Mouse (Mus musculus) limb, embryonic 11.5 days (tissue): Measurements from ENCODE around the gene Gm10192. TPM values are rescaled to one million over a fixed set of nuclear protein-coding genes. Genes with fewer than 3 reads are reported as not detected.

Source experiments
- ATAC-seq: fragments of 200-750 bp; cut with Nextera tagmentation; 2 replicates; pipeline ENCODE4 v1.8.0; 2017; ENCODE audit warnings: low read depth; ENCODE audit not compliant: insufficient number of reproducible peaks, low FRiP score, low TSS enrichment
- DNase-seq: peaks from one replicate; pipeline ENCODE4 v3.0.0-alpha.2; 2015; ENCODE audit warnings: low spot score
- H3K27ac ChIP-seq: fragments of 300-500 bp; sonication (generic); replicated peaks from 2 replicates; pipeline ENCODE4 v1.5.1; 2014; ENCODE audit warnings: low read depth, mild to moderate bottlenecking, low read length
- H3K27me3 ChIP-seq: fragments of 300-500 bp; sonication (generic); 2 replicates; pipeline ENCODE4 v1.6.1; 2014; ENCODE audit warnings: mild to moderate bottlenecking, low read length, mixed read lengths; ENCODE audit not compliant: control insufficient read depth, insufficient read depth
- H3K36me3 ChIP-seq: fragments of 300-500 bp; sonication (generic); 2 replicates; pipeline ENCODE4 v1.6.1; 2014; ENCODE audit warnings: mild to moderate bottlenecking, low read length, moderate library complexity, mixed read lengths; ENCODE audit not compliant: control insufficient read depth, insufficient read depth
- H3K4me1 ChIP-seq: fragments of 300-500 bp; sonication (generic); 2 replicates; pipeline ENCODE4 v1.6.1; 2014; ENCODE audit warnings: low read length, mixed read lengths; ENCODE audit not compliant: control insufficient read depth, insufficient read depth
- H3K4me2 ChIP-seq: fragments of 300-500 bp; sonication (generic); 2 replicates; pipeline ENCODE4 v1.6.1; 2014; ENCODE audit warnings: low read depth, mild to moderate bottlenecking, moderate library complexity; ENCODE audit not compliant: severe bottlenecking
- H3K4me3 ChIP-seq: fragments of 300-500 bp; sonication (generic); 2 replicates; pipeline ENCODE4 v1.5.1; 2014; ENCODE audit warnings: low read depth, low read length
- H3K9ac ChIP-seq: fragments of 300-500 bp; sonication (generic); 2 replicates; pipeline ENCODE4 v1.6.1; 2014; ENCODE audit warnings: mild to moderate bottlenecking, low read length
- H3K9me3 ChIP-seq: fragments of 300-500 bp; sonication (generic); 2 replicates; pipeline ENCODE4 v1.6.1; 2016; ENCODE audit warnings: low read length; ENCODE audit not compliant: control insufficient read depth
- whole genome bisulfite sequencing: fragments of 180-500 bp; shearing (Covaris S2); extraction: QIAGEN DNeasy Blood & Tissue Kit; methylation state at CpG from one replicate; pipeline ENCODE4 v1.1.7; 2014; 5-methylcytosine and 5-hydroxymethylcytosine counted together
- polyA plus RNA-seq: library from polyadenylated mRNA; unstranded; fragments of >200 nt; fragmentation: Nextera tagmentation; extraction: Ambion mirVana; gene quantifications from 2 replicates; pipeline ENCODE4 v1.2.1, GENCODE M21; 2014

The Gm10192 gene
- polyA plus RNA-seq, 1 experiment from 2014 or later: not detected

DNA sequence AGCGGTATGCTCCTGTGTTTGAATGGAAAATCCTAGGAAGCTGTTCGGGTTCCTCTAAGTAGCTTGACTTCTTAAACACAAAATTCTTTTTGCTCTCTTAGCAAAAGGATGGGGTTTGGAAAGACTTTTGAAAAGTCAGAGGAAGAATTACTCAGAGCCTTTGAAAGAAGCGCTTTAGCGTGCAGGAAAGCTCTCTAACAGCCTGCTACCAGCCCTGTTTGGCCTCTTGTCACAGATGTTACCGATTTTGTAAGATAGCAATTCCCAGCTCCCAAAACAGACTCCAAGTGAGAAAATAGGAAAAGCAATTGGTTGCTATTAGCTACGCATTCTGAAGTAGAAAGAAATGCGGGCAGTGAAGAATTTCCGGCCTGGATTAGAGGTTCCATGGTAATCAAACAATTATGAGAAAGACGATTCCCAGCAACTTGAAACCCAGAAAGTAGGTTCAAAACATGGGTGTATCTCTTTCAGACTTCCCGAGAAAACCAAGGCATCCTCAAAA is 26.1 kb downstream of the Gm10192 start:
- no peaks in the 10 kb centered on the region for H3K27me3 ChIP-seq
- no peak for DNase-seq
- no peak for ATAC-seq
- H3K4me1 ChIP-seq: no peaks in the 10 kb centered on the region
- no peak overlapping the region for H3K27ac ChIP-seq
- no peaks in the 10 kb centered on the region for H3K9me3 ChIP-seq
- no peak overlapping the region for H3K4me3 ChIP-seq
- H3K9ac ChIP-seq: no peak overlapping the region
- no peaks in the 10 kb centered on the region for H3K36me3 ChIP-seq
- H3K4me2 ChIP-seq: no peak overlapping the region
- 55% methylated on average over 10 of the region's 10 CpGs for WGBS

DNA sequence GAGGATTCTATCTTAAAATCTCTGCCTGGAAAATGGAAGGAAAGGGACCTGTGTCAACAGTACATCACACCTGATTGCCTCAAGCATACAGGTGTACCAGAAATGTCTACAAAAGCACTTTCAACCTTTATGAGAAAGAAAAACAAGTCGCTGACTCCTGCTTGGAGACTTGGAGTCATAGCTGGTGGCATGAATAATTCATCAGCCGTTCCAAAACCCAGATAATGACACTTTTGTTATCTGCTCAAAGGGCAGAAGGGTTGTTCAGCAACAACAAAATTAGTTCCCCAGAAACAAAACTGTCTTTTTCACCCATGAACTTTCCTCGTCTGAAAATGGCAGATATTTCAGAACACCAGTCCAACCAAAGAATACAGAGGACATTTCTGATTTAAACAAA is 26.9 kb downstream of the Gm10192 start:
- H3K27ac ChIP-seq: no peak overlapping the region
- ATAC-seq (no peak), DNase-seq (no peak)
- H3K4me2 ChIP-seq: no peak overlapping the region
- WGBS: 74% methylated on average over 3 of the region's 3 CpGs
- H3K4me1 ChIP-seq: no peaks in the 10 kb centered on the region
- no peaks in the 10 kb centered on the region for H3K27me3 ChIP-seq
- H3K9me3 ChIP-seq: no peaks in the 10 kb centered on the region
- H3K9ac ChIP-seq: no peak overlapping the region
- no peak overlapping the region for H3K4me3 ChIP-seq
- no peaks in the 10 kb centered on the region for H3K36me3 ChIP-seq

DNA sequence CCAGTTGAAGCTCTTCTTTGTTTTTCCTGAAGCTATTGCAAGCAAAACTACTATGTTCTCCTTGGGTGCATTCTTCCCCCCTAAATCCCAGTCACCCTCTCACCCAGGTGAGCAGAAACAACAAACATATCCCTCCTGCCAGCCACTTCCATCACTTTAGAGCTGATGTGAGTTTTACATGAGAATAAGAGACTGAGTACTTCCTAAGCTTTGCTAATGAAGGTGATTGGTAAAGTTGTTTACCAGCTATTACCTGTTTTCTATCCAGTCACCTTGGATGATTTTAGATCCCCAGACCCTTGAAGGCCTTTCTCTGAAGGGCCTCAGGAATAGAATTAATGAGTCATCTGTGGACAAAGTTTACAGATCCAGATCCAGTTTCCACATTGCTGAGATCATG is 29.4 kb downstream of the Gm10192 start:
- no peak for ATAC-seq

DNA sequence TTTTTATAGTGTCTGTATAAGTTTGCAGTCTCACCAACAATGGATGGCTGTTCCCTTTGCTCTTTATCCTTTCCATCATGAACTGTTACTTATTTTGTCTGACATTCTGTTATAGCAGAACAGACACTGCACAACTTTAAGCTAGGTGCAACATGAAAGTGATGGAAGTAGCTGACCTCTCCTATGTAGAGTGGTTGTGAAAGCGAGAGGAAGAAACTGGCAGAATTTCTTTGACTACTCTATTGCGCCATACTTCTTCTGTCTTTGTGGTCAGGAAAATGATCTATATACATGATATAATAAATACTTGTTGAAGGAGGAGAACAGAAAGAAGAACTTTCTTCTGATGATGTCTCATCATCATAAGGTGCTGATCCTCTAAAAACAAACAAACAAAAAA is 40.5 kb downstream of the Gm10192 start:
- DNase-seq (no peak), ATAC-seq (no peak)
- no peaks in the 10 kb centered on the region for H3K4me1 ChIP-seq
- no peaks in the 10 kb centered on the region for H3K27me3 ChIP-seq
- no peak overlapping the region for H3K4me2 ChIP-seq
- no peaks in the 10 kb centered on the region for H3K9me3 ChIP-seq
- H3K4me3 ChIP-seq: no peak overlapping the region
- 96% methylated on average over 2 of the region's 2 CpGs for WGBS
- H3K27ac ChIP-seq: no peak overlapping the region
- no peaks in the 10 kb centered on the region for H3K36me3 ChIP-seq
- no peak overlapping the region for H3K9ac ChIP-seq

More for the DNA sequence above, 29.4 kb downstream of the Gm10192 start:
- no peaks in the 10 kb centered on the region for H3K9me3 ChIP-seq
- no peak overlapping the region for H3K27ac ChIP-seq
- no peak overlapping the region for H3K4me3 ChIP-seq
- no peak overlapping the region for H3K9ac ChIP-seq
- no peak for DNase-seq
- no peak overlapping the region for H3K4me2 ChIP-seq
- no peaks in the 10 kb centered on the region for H3K36me3 ChIP-seq
- no peaks in the 10 kb centered on the region for H3K27me3 ChIP-seq
- no peaks in the 10 kb centered on the region for H3K4me1 ChIP-seq
